Mouse (Mus musculus) forebrain, embryonic 15.5 days (tissue): Measurements from ENCODE around the gene Abl2. TPM values are rescaled to one million over a fixed set of nuclear protein-coding genes. Genes with fewer than 3 reads are reported as not detected.

ENCODE experiments used
- ATAC-seq: fragments of 200-750 bp; cut with Nextera tagmentation; replicated peaks from 2 replicates; pipeline ENCODE4 v1.8.0; 2017; ENCODE audit warnings: mild to moderate bottlenecking, moderate TSS enrichment, moderate library complexity
- H3K27ac ChIP-seq: fragments of 300-500 bp; sonication (generic); replicated peaks from 2 replicates; pipeline ENCODE4 v1.5.1; 2015; ENCODE audit warnings: mild to moderate bottlenecking, inconsistent platforms
- H3K27me3 ChIP-seq: fragments of 300-500 bp; sonication (generic); 2 replicates; pipeline ENCODE4 v1.6.1; 2015; ENCODE audit warnings: inconsistent platforms
- H3K36me3 ChIP-seq: fragments of 300-500 bp; sonication (generic); 2 replicates; pipeline ENCODE4 v1.6.1; 2015; ENCODE audit warnings: mild to moderate bottlenecking, inconsistent platforms
- H3K4me1 ChIP-seq: fragments of 300-500 bp; sonication (generic); 2 replicates; pipeline ENCODE4 v1.6.1; 2015; ENCODE audit warnings: inconsistent platforms
- H3K4me2 ChIP-seq: fragments of 300-500 bp; sonication (generic); replicated peaks from 2 replicates; pipeline ENCODE4 v1.6.1; 2015; ENCODE audit warnings: mild to moderate bottlenecking, inconsistent platforms
- H3K4me3 ChIP-seq: fragments of 300-500 bp; sonication (generic); 2 replicates; pipeline ENCODE4 v1.5.1; 2015; ENCODE audit warnings: mild to moderate bottlenecking, inconsistent platforms
- H3K9ac ChIP-seq: fragments of 300-500 bp; sonication (generic); replicated peaks from 2 replicates; pipeline ENCODE4 v1.6.1; 2015; ENCODE audit warnings: mild to moderate bottlenecking, inconsistent platforms
- H3K9me3 ChIP-seq: fragments of 300-500 bp; sonication (generic); 2 replicates; pipeline ENCODE4 v1.6.1; 2016; ENCODE audit warnings: inconsistent platforms
- WGBS: fragments of 180-500 bp; shearing (Covaris S2); methylation state at CpG from one replicate; pipeline ENCODE4 v1.1.7; 2015; ENCODE audit warnings: mixed read lengths; 5-methylcytosine and 5-hydroxymethylcytosine counted together
- polyA plus RNA-seq: library from polyadenylated mRNA; unstranded; fragments of >200 nt; fragmentation: Nextera tagmentation; extraction: Ambion mirVana; gene quantifications from 2 replicates; pipeline ENCODE4 v1.2.1, GENCODE M21; 2015

The Abl2 gene
- polyA plus RNA-seq, 1 experiment from 2014 or later: 6.5 TPM

DNA sequence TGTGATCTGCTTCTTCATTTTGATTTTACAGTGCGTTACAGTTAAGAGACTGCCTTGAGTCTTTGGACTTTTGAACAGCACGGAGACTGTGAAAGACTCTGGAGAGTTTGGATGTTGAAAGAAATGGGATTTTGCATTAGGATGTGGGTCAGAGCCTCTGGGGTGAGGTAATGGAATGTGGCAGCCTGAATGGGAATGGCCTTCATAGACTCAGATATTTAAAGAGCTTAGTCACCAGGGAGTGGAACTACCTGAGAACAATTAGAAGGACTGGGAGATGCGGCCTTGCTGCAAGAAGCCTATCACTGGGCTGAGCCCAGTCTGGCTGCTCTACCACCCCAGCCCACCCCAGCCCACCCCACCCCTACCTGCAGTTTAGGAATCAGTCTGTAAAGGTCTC, 118.6 kb downstream of the Abl2 start:
- Histone ChIP-seq H3K9me3 (no peaks in the 10 kb centered on the region), H3K4me3 (no peak overlapping the region), H3K4me2 (no peak overlapping the region), H3K9ac (no peak overlapping the region), H3K27ac (no peak overlapping the region), H3K27me3 (no peaks in the 10 kb centered on the region; the same call in 1 of the 2 replicates), H3K4me1 (peaks cover 13% of the 10 kb centered on the region), H3K36me3 (peaks cover 9% of the 10 kb centered on the region; the same call in 1 of the 2 replicates)
- no peak for ATAC-seq
- 75% methylated on average over 3 of the region's 3 CpGs for WGBS

DNA sequence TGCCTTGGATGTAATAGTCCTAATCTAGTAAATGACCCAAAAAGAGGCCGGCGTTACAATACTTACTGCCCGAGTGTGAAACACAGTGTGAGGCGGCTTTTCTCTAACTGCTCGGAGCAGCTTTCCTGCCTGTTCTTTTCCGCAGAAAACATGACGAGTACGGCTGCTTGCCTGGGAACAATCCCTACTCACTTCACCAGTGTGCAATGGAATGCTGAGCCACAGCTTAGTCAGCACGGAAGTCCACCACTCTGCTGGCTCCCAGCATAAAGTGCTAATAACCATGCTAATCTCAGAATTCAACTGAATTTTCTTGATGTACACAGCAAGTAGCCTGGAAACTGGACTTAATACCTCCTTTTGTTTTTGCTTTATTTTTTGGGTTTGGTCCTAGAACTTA, 121.0 kb downstream of the Abl2 start:
- Histone ChIP-seq H3K4me2 (no peak overlapping the region), H3K4me1 (no peaks in the 10 kb centered on the region), H3K9me3 (no peaks in the 10 kb centered on the region), H3K27me3 (no peaks in the 10 kb centered on the region; the same call in 1 of the 2 replicates), H3K9ac (no peak overlapping the region), H3K36me3 (peaks cover 9% of the 10 kb centered on the region; the same call in 1 of the 2 replicates), H3K4me3 (no peak overlapping the region), H3K27ac (no peak overlapping the region)
- ATAC-seq: no peak
- 64% methylated on average over 9 of the region's 9 CpGs for WGBS

GRCm38 (mm10) chr1:156686025-156686661, 127.6 kb downstream of the Abl2 start:
- Histone ChIP-seq H3K27ac (no peak overlapping the region), H3K27me3 (no peaks in the 10 kb centered on the region), H3K4me1 (no peaks in the 10 kb centered on the region), H3K4me2 (no peak overlapping the region), H3K9me3 (no peaks in the 10 kb centered on the region), H3K9ac (no peak overlapping the region), H3K4me3 (no peak overlapping the region), H3K36me3 (peaks cover 46% of the 10 kb centered on the region)
- ATAC-seq: no peak
- 51% methylated on average over 7 of the region's 7 CpGs for WGBS

Other genes starting within 250 kb of the Abl2 start
- 0.50 and 0.81 TPM in 2 replicates for gene Nphs2, start 248.1 kb upstream of the Abl2 start, polyA plus RNA-seq
- gene Gm2000, start 192.7 kb upstream of the Abl2 start, polyA plus RNA-seq: 588 and 629 TPM in 2 replicates
- 0.31 TPM in 2 replicates for gene Axdnd1, start 137.6 kb upstream of the Abl2 start, polyA plus RNA-seq
- gene Soat1, start 84.5 kb upstream of the Abl2 start, polyA plus RNA-seq: 12.4 and 12.6 TPM in 2 replicates
- gene Gm10031, start 34.8 kb upstream of the Abl2 start, polyA plus RNA-seq: 0.57 and 0.71 TPM in 2 replicates
- gene Tor3a, start 115.6 kb downstream of the Abl2 start, polyA plus RNA-seq: 3.9 and 4.0 TPM in 2 replicates
- 26.2 and 27.8 TPM in 2 replicates for gene Fam20b, start 160.3 kb downstream of the Abl2 start, polyA plus RNA-seq